Mouse (Mus musculus): ENCODE results near the gene Sbf2. TPM values are rescaled to one million over a fixed set of nuclear protein-coding genes. Genes with fewer than 3 reads are reported as not detected.
A peak's percentile ranks its signal among the peaks of the same experiment; 100 is the strongest.
"Not testable (repeated sequence)": the region's sequence is repeated elsewhere in the genome, so short reads cannot be mapped to it uniquely, and the experiment has no call there.

Gene Sbf2
- polyA plus RNA-seq, 1 experiment from 2014 or later, result 38.4 TPM

- H3K27me3 ChIP-seq (ENCODE audit: control insufficient read depth, insufficient read depth, low read length), result no peaks in the 10 kb centered on the region
- H3K4me1 ChIP-seq (ENCODE audit: control insufficient read depth in 2 of 2, insufficient read depth in 2 of 2, low read length in 2 of 2), result peaks cover 8 to 15% of the 10 kb centered on the region in 2 experiments
- WGBS, result 41% methylated on average over 13 of the region's 13 CpGs
- H3K9ac ChIP-seq (ENCODE audit: low read length), result 0 out of 2 replicates have a peak overlapping the region, but pooled peaks have one; percentile 2
- H3K27ac ChIP-seq (replicated peaks in 1 of 2; ENCODE audit: control insufficient read depth in 1 of 2, insufficient read depth in 1 of 2, low read depth in 2 of 2, low read length in 2 of 2), result 0 out of 4 replicates have a peak overlapping the region, but pooled peaks have one; percentile 15 to 20
- ATAC-seq (ENCODE audit: insufficient number of reproducible peaks, insufficient read depth, low FRiP score, low read depth), result no peak
- H3K4me2 ChIP-seq (ENCODE audit: low read length), result peak overlapping the region; percentile 24; the same call in 1 of the 2 replicates
- H3K9me3 ChIP-seq (ENCODE audit: control insufficient read depth, low read length), result no peaks in the 10 kb centered on the region
- H3K4me3 ChIP-seq (ENCODE audit: control insufficient read depth in 1 of 2, insufficient read depth in 1 of 2, low read depth in 1 of 2, low read length in 2 of 2), result no peak overlapping the region
- H3K36me3 ChIP-seq (ENCODE audit: control insufficient read depth, insufficient read depth, low read length), result no peaks in the 10 kb centered on the region
Measured at GRCm38 (mm10) chr7:110648455-110649085, 33.8 kb upstream of the Sbf2 start.

DNA sequence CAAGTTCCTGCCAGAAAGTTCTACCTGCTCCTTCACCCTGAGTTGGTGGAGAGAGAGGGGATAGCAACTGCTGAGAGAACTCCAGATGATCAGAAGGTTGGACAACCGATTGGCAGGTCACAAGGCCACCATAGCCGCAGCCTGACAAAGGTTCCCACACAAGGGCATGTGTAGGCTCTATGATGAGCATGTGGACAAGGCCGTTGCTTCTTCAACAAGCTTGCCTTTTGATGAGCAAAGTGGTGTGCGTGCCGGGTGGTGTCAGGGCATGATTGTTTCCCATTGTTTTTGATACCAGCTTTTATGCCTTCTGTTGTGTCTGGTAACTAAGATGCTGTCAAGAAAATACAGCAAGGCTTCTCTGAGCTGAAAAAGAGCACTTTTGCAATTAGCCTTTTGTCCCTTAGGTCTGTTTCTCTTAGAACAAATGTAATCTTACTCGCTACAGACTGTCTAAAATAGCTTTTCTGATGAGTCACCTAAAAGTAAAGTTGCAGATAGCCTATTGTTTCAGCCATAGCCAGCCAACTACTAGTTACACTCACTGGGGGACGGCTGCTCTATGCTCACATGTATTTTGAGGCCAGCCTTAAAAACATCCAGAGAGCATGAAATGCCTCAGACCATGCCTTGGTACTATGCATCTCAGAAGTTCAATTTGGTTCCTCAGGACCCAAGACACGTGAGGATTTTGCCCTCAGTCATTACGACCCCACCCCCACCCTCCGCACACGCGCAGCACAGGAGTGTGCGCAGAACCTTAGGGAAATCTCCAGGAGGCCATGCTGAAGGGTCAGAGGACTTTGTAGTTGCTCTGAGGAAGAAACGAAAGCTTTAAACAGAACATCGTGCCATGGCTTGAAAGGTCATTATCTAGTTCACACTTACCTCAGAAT is 33.1 kb upstream of the Sbf2 start:
- Histone ChIP-seq H3K9ac (ENCODE audit: low read length) (0 out of 2 replicates have a peak overlapping the region, but pooled peaks have one; percentile 2), H3K4me3 (ENCODE audit: control insufficient read depth in 1 of 2, insufficient read depth in 1 of 2, low read depth in 1 of 2, low read length in 2 of 2) (no peak overlapping the region), H3K36me3 (ENCODE audit: control insufficient read depth, insufficient read depth, low read length) (no peaks in the 10 kb centered on the region), H3K27ac (replicated peaks in 1 of 2; ENCODE audit: control insufficient read depth in 1 of 2, insufficient read depth in 1 of 2, low read depth in 2 of 2, low read length in 2 of 2) (0 out of 4 replicates have a peak overlapping the region, but pooled peaks of 1 of the 2 experiments have one; percentile 20), H3K4me1 (ENCODE audit: control insufficient read depth in 2 of 2, insufficient read depth in 2 of 2, low read length in 2 of 2) (peaks cover 8 to 15% of the 10 kb centered on the region in 2 experiments), H3K9me3 (ENCODE audit: control insufficient read depth, low read length) (no peaks in the 10 kb centered on the region), H3K27me3 (ENCODE audit: control insufficient read depth, insufficient read depth, low read length) (no peaks in the 10 kb centered on the region), H3K4me2 (ENCODE audit: low read length) (peak overlapping the region; percentile 24; the same call in 1 of the 2 replicates)
- ATAC-seq (ENCODE audit: insufficient number of reproducible peaks, insufficient read depth, low FRiP score, low read depth), result no peak
- 65% methylated on average over 15 of the region's 15 CpGs for WGBS

GRCm38 (mm10) chr7:110646611-110647407 is 32.1 kb upstream of the Sbf2 start:
- Histone ChIP-seq H3K4me1 (ENCODE audit: control insufficient read depth in 2 of 2, insufficient read depth in 2 of 2, low read length in 2 of 2) (peaks cover 14 to 23% of the 10 kb centered on the region in 2 experiments), H3K4me3 (ENCODE audit: control insufficient read depth in 1 of 2, insufficient read depth in 1 of 2, low read depth in 1 of 2, low read length in 2 of 2) (no peak overlapping the region), H3K9me3 (ENCODE audit: control insufficient read depth, low read length) (no peaks in the 10 kb centered on the region), H3K4me2 (ENCODE audit: low read length) (no peak overlapping the region), H3K27me3 (ENCODE audit: control insufficient read depth, insufficient read depth, low read length) (no peaks in the 10 kb centered on the region), H3K9ac (ENCODE audit: low read length) (no peak overlapping the region), H3K27ac (replicated peaks in 1 of 2; ENCODE audit: control insufficient read depth in 1 of 2, insufficient read depth in 1 of 2, low read depth in 2 of 2, low read length in 2 of 2) (no peak overlapping the region), H3K36me3 (ENCODE audit: control insufficient read depth, insufficient read depth, low read length) (no peaks in the 10 kb centered on the region)
- WGBS, result 85% methylated on average over 8 of the region's 8 CpGs
- ATAC-seq (ENCODE audit: insufficient number of reproducible peaks, insufficient read depth, low FRiP score, low read depth), result no peak

DNA sequence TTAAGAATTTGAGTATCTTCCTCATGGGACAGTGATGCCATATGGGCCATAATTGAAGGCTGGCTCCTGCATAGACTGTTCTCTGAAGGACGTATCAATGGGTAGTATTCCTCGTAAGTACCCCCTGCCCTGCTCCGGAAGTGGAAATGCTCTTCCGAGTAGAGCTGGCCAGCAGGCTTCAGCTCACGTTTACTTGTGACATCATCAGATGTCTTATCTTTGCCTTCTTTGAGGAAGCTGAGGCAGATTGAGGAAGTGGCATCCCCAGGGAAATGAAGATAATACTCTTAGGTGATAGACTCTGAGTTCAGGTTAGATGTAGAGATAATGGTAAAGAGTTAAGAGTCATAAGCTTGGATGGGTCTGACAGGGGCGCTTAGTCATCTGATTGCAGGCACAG is 31.1 kb upstream of the Sbf2 start:
- no peaks in the 10 kb centered on the region for H3K27me3 ChIP-seq (ENCODE audit: control insufficient read depth, insufficient read depth, low read length)
- no peak for ATAC-seq (ENCODE audit: insufficient number of reproducible peaks, insufficient read depth, low FRiP score, low read depth)
- H3K4me2 ChIP-seq (ENCODE audit: low read length), result no peak overlapping the region
- H3K27ac ChIP-seq (replicated peaks in 1 of 2; ENCODE audit: control insufficient read depth in 1 of 2, insufficient read depth in 1 of 2, low read depth in 2 of 2, low read length in 2 of 2), result no peak overlapping the region
- peaks cover 14 to 32% of the 10 kb centered on the region in 2 experiments for H3K4me1 ChIP-seq (ENCODE audit: control insufficient read depth in 2 of 2, insufficient read depth in 2 of 2, low read length in 2 of 2)
- no peak overlapping the region for H3K4me3 ChIP-seq (ENCODE audit: control insufficient read depth in 1 of 2, insufficient read depth in 1 of 2, low read depth in 1 of 2, low read length in 2 of 2)
- H3K9me3 ChIP-seq (ENCODE audit: control insufficient read depth, low read length), result no peaks in the 10 kb centered on the region
- no peak overlapping the region for H3K9ac ChIP-seq (ENCODE audit: low read length)
- WGBS, result 71% methylated on average over 6 of the region's 6 CpGs
- H3K36me3 ChIP-seq (ENCODE audit: control insufficient read depth, insufficient read depth, low read length), result no peaks in the 10 kb centered on the region

- H3K9me3 ChIP-seq (ENCODE audit: control insufficient read depth, low read length), result no peaks in the 10 kb centered on the region
- no peak overlapping the region for H3K9ac ChIP-seq (ENCODE audit: low read length)
- H3K4me1 ChIP-seq (ENCODE audit: control insufficient read depth in 2 of 2, insufficient read depth in 2 of 2, low read length in 2 of 2), result peaks cover 14 to 28% of the 10 kb centered on the region in 2 experiments
- ATAC-seq (ENCODE audit: insufficient number of reproducible peaks, insufficient read depth, low FRiP score, low read depth), result no peak
- WGBS, result 75% methylated on average over 5 of the region's 5 CpGs
- no peaks in the 10 kb centered on the region for H3K36me3 ChIP-seq (ENCODE audit: control insufficient read depth, insufficient read depth, low read length)
- H3K4me3 ChIP-seq (ENCODE audit: control insufficient read depth in 1 of 2, insufficient read depth in 1 of 2, low read depth in 1 of 2, low read length in 2 of 2), result no peak overlapping the region
- H3K27me3 ChIP-seq (ENCODE audit: control insufficient read depth, insufficient read depth, low read length), result no peaks in the 10 kb centered on the region
- no peak overlapping the region for H3K4me2 ChIP-seq (ENCODE audit: low read length)
- H3K27ac ChIP-seq (replicated peaks in 1 of 2; ENCODE audit: control insufficient read depth in 1 of 2, insufficient read depth in 1 of 2, low read depth in 2 of 2, low read length in 2 of 2), result no peak overlapping the region
Measured at GRCm38 (mm10) chr7:110645311-110645710, 30.6 kb upstream of the Sbf2 start.

DNA sequence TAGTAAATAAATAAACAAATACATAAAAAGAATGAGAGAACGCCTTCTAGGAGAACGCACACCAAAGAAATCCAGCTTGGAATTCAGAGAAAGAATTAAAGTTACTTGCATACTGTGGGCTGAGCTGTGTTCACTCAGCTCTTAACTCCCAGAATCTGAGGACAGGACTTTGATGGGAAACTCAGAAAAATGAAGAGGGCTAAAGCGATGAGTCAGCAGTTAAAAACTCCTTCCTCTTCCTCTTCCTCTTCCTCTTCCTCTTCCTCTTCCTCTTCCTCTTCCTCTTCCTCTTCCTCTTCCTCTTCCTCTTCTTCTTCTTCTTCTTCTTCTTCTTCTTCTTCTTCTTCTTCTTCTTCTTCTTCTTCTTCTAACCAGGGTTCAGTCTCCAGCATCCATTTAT is 25.2 kb upstream of the Sbf2 start:
- H3K9me3 ChIP-seq (ENCODE audit: control insufficient read depth, low read length); H3K4me3 ChIP-seq (ENCODE audit: control insufficient read depth in 1 of 2, insufficient read depth in 1 of 2, low read depth in 1 of 2, low read length in 2 of 2); H3K27me3 ChIP-seq (ENCODE audit: control insufficient read depth, insufficient read depth, low read length); H3K36me3 ChIP-seq (ENCODE audit: control insufficient read depth, insufficient read depth, low read length); H3K9ac ChIP-seq (ENCODE audit: low read length); H3K4me2 ChIP-seq (ENCODE audit: low read length); ATAC-seq (ENCODE audit: insufficient number of reproducible peaks, insufficient read depth, low FRiP score, low read depth); H3K27ac ChIP-seq (replicated peaks in 1 of 2; ENCODE audit: control insufficient read depth in 1 of 2, insufficient read depth in 1 of 2, low read depth in 2 of 2, low read length in 2 of 2): not testable (repeated sequence)
- H3K4me1 ChIP-seq (ENCODE audit: control insufficient read depth in 2 of 2, insufficient read depth in 2 of 2, low read length in 2 of 2), result peaks cover 7 to 24% of the 10 kb centered on the region in 2 experiments
- WGBS, result 98% methylated on average over 3 of the region's 3 CpGs

- Histone ChIP-seq H3K27me3 (ENCODE audit: control insufficient read depth, insufficient read depth, low read length) (no peaks in the 10 kb centered on the region), H3K4me2 (ENCODE audit: low read length) (no peak overlapping the region), H3K4me1 (ENCODE audit: control insufficient read depth in 2 of 2, insufficient read depth in 2 of 2, low read length in 2 of 2) (peaks cover 7 to 24% of the 10 kb centered on the region in 2 experiments), H3K4me3 (ENCODE audit: control insufficient read depth in 1 of 2, insufficient read depth in 1 of 2, low read depth in 1 of 2, low read length in 2 of 2) (no peak overlapping the region), H3K36me3 (ENCODE audit: control insufficient read depth, insufficient read depth, low read length) (no peaks in the 10 kb centered on the region), H3K27ac (replicated peaks in 1 of 2; ENCODE audit: control insufficient read depth in 1 of 2, insufficient read depth in 1 of 2, low read depth in 2 of 2, low read length in 2 of 2) (no peak overlapping the region), H3K9me3 (ENCODE audit: control insufficient read depth, low read length) (no peaks in the 10 kb centered on the region), H3K9ac (ENCODE audit: low read length) (no peak overlapping the region)
- WGBS, result 77% methylated on average over 11 of the region's 11 CpGs
- ATAC-seq (ENCODE audit: insufficient number of reproducible peaks, insufficient read depth, low FRiP score, low read depth), result no peak
Measured at GRCm38 (mm10) chr7:110639291-110639915, 24.7 kb upstream of the Sbf2 start.

All from heart, embryonic 14.5 days (tissue).